Mouse (Mus musculus) heart, embryonic 12.5 days (tissue): ENCODE results near the gene Tubb3. TPM values are rescaled to one million over a fixed set of nuclear protein-coding genes. Genes with fewer than 3 reads are reported as not detected.
"Not testable (repeated sequence)": the region's sequence is repeated elsewhere in the genome, so short reads cannot be mapped to it uniquely, and the experiment has no call there.

Source experiments
- ATAC-seq: fragments of 200-750 bp; cut with Nextera tagmentation; 2 replicates; pipeline ENCODE4 v1.8.0; 2017; ENCODE audit warnings: moderate TSS enrichment, moderate library complexity; ENCODE audit not compliant: insufficient number of reproducible peaks, low FRiP score
- H3K27ac ChIP-seq: fragments of 300-500 bp; sonication (generic); 2 replicates; pipeline ENCODE4 v1.5.1; 2016; ENCODE audit warnings: mild to moderate bottlenecking, moderate library complexity; ENCODE audit not compliant: poor library complexity, severe bottlenecking
- H3K27me3 ChIP-seq: fragments of 300-500 bp; sonication (generic); replicated peaks from 2 replicates; pipeline ENCODE4 v1.6.1; 2016; ENCODE audit warnings: mild to moderate bottlenecking, moderate library complexity
- H3K36me3 ChIP-seq: fragments of 300-500 bp; sonication (generic); 2 replicates; pipeline ENCODE4 v1.6.1; 2016; ENCODE audit warnings: mild to moderate bottlenecking, moderate library complexity
- H3K4me1 ChIP-seq: fragments of 300-500 bp; sonication (generic); replicated peaks from 2 replicates; pipeline ENCODE4 v1.6.1; 2016; ENCODE audit warnings: mild to moderate bottlenecking
- H3K4me2 ChIP-seq: fragments of 300-500 bp; sonication (generic); 2 replicates; pipeline ENCODE4 v1.6.1; 2016; ENCODE audit warnings: mild to moderate bottlenecking, moderate library complexity
- H3K4me3 ChIP-seq: fragments of 300-500 bp; sonication (generic); 2 replicates; pipeline ENCODE4 v1.5.1; 2016; ENCODE audit warnings: mild to moderate bottlenecking
- H3K9ac ChIP-seq: fragments of 300-500 bp; sonication (generic); 2 replicates; pipeline ENCODE4 v1.6.1; 2016; ENCODE audit warnings: mild to moderate bottlenecking, moderate library complexity
- H3K9me3 ChIP-seq: fragments of 300-500 bp; sonication (generic); replicated peaks from 2 replicates; pipeline ENCODE4 v1.6.1; 2016; ENCODE audit warnings: mild to moderate bottlenecking, moderate library complexity
- WGBS: fragments of 180-500 bp; shearing (Covaris S2); methylation state at CpG from one replicate; pipeline ENCODE4 v1.1.7; 2016; 5-methylcytosine and 5-hydroxymethylcytosine counted together
- polyA plus RNA-seq: library from polyadenylated mRNA; unstranded; fragments of >200 nt; fragmentation: Nextera tagmentation; extraction: Ambion mirVana; gene quantifications from 2 replicates; pipeline ENCODE4 v1.2.1, GENCODE M21; 2016

Tubb3 gene
- polyA plus RNA-seq, 1 experiment from 2014 or later, result 9.1 TPM

GRCm38 (mm10) chr8:123422781-123423159 is 11.5 kb downstream of the Tubb3 start:
- H3K36me3 ChIP-seq, result no peaks in the 10 kb centered on the region
- H3K4me3 ChIP-seq, result no peak overlapping the region
- peaks cover 15% of the 10 kb centered on the region for H3K9me3 ChIP-seq
- peaks cover 4% of the 10 kb centered on the region; the same call in 1 of the 2 replicates for H3K4me1 ChIP-seq
- no peak for ATAC-seq
- no peak overlapping the region for H3K27ac ChIP-seq
- H3K9ac ChIP-seq, result no peak overlapping the region
- H3K4me2 ChIP-seq, result peak overlapping the region; percentile 66; the same call in 1 of the 2 replicates
- 9% methylated on average over 3 of the region's 3 CpGs for WGBS
- peaks cover 16% of the 10 kb centered on the region for H3K27me3 ChIP-seq

GRCm38 (mm10) chr8:123423441-123423840 is 12.2 kb downstream of the Tubb3 start, which contains the start of gene Def8:
TSS of gene Def8 (plus strand) at chr8:123423527.
- H3K9ac ChIP-seq, result peak within 1 kb of the TSS; percentile 49; the same call in 1 of the 2 replicates
- ATAC-seq, result no peak

GRCm38 (mm10) chr8:123426511-123427509 is 15.6 kb downstream of the Tubb3 start:
- peaks cover 4% of the 10 kb centered on the region; the same call in 1 of the 2 replicates for H3K4me1 ChIP-seq
- H3K9ac ChIP-seq, result no peak overlapping the region
- peaks cover 50% of the 10 kb centered on the region for H3K9me3 ChIP-seq
- H3K4me2 ChIP-seq, result no peak overlapping the region
- H3K36me3 ChIP-seq, result no peaks in the 10 kb centered on the region
- ATAC-seq, result no peak
- H3K27me3 ChIP-seq, result no peaks in the 10 kb centered on the region
- 93% methylated on average over 27 of the region's 27 CpGs for WGBS
- no peak overlapping the region for H3K4me3 ChIP-seq
- H3K27ac ChIP-seq, result no peak overlapping the region

More at GRCm38 (mm10) chr8:123423441-123423840, 12.2 kb downstream of the Tubb3 start, which contains the start of gene Def8:
- H3K4me3 ChIP-seq, result peak within 1 kb of the TSS; percentile 37
- no peak within 1 kb of the TSS for H3K27ac ChIP-seq
- H3K36me3 ChIP-seq, result no peaks in the 10 kb centered on the region
- H3K9me3 ChIP-seq, result peaks cover 22% of the 10 kb centered on the region
- 71% methylated on average over 7 of the region's 7 CpGs for WGBS
- H3K27me3 ChIP-seq, result peaks cover 16% of the 10 kb centered on the region
- H3K4me2 ChIP-seq, result peak within 1 kb of the TSS; percentile 66
- peaks cover 4% of the 10 kb centered on the region; the same call in 1 of the 2 replicates for H3K4me1 ChIP-seq

- no peak overlapping the region for H3K9ac ChIP-seq
- no peaks in the 10 kb centered on the region for H3K36me3 ChIP-seq
- H3K27me3 ChIP-seq, result no peaks in the 10 kb centered on the region
- ATAC-seq, result no peak
- H3K27ac ChIP-seq, result no peak overlapping the region
- WGBS, result 93% methylated on average over 24 of the region's 24 CpGs
- no peak overlapping the region for H3K4me3 ChIP-seq
- H3K9me3 ChIP-seq, result peaks cover 59% of the 10 kb centered on the region
- H3K4me2 ChIP-seq, result no peak overlapping the region
- H3K4me1 ChIP-seq, result no peaks in the 10 kb centered on the region
Measured at GRCm38 (mm10) chr8:123427639-123428275, 16.5 kb downstream of the Tubb3 start.

GRCm38 (mm10) chr8:123428343-123428893 is 17.2 kb downstream of the Tubb3 start:
- Histone ChIP-seq H3K9ac (no peak overlapping the region), H3K36me3 (no peaks in the 10 kb centered on the region), H3K27ac (no peak overlapping the region), H3K4me2 (no peak overlapping the region), H3K9me3 (peaks cover 66% of the 10 kb centered on the region), H3K4me3 (no peak overlapping the region), H3K27me3 (no peaks in the 10 kb centered on the region), H3K4me1 (no peaks in the 10 kb centered on the region)
- ATAC-seq, result no peak
- WGBS, result 95% methylated on average over 29 of the region's 29 CpGs

GRCm38 (mm10) chr8:123428939-123429721 is 17.9 kb downstream of the Tubb3 start:
- peaks cover 69% of the 10 kb centered on the region for H3K9me3 ChIP-seq
- no peak for ATAC-seq
- H3K27ac ChIP-seq, result no peak overlapping the region
- H3K9ac ChIP-seq, result no peak overlapping the region
- no peaks in the 10 kb centered on the region for H3K4me1 ChIP-seq
- H3K4me2 ChIP-seq, result no peak overlapping the region
- H3K4me3 ChIP-seq, result no peak overlapping the region
- H3K36me3 ChIP-seq, result no peaks in the 10 kb centered on the region
- no peaks in the 10 kb centered on the region for H3K27me3 ChIP-seq
- WGBS, result 93% methylated on average over 23 of the region's 23 CpGs

GRCm38 (mm10) chr8:123429722-123430013 is 18.4 kb downstream of the Tubb3 start:
- peaks cover 69% of the 10 kb centered on the region for H3K9me3 ChIP-seq
- not testable (repeated sequence) for ATAC-seq, H3K4me3 ChIP-seq, H3K27me3 ChIP-seq, H3K27ac ChIP-seq, H3K9ac ChIP-seq, H3K36me3 ChIP-seq, H3K4me2 ChIP-seq, H3K4me1 ChIP-seq
- 91% methylated on average over 15 of the region's 15 CpGs for WGBS

- ATAC-seq, H3K27ac ChIP-seq, H3K9ac ChIP-seq, H3K4me3 ChIP-seq, H3K4me2 ChIP-seq, H3K4me1 ChIP-seq, H3K27me3 ChIP-seq, H3K36me3 ChIP-seq: not testable (repeated sequence)
- peaks cover 69% of the 10 kb centered on the region for H3K9me3 ChIP-seq
- WGBS, result 84% methylated on average over 8 of the region's 8 CpGs
Measured at GRCm38 (mm10) chr8:123430936-123431335, 19.7 kb downstream of the Tubb3 start.

GRCm38 (mm10) chr8:123431616-123432365 is 20.6 kb downstream of the Tubb3 start:
- Histone ChIP-seq H3K27me3 (no peaks in the 10 kb centered on the region), H3K4me1 (no peaks in the 10 kb centered on the region), H3K9me3 (peaks cover 64% of the 10 kb centered on the region), H3K36me3 (no peaks in the 10 kb centered on the region), H3K9ac (no peak overlapping the region), H3K4me3 (no peak overlapping the region), H3K4me2 (no peak overlapping the region), H3K27ac (no peak overlapping the region)
- no peak for ATAC-seq
- 92% methylated on average over 25 of the region's 25 CpGs for WGBS

GRCm38 (mm10) chr8:123432381-123432780 is 21.2 kb downstream of the Tubb3 start:
- H3K27me3 ChIP-seq, result no peaks in the 10 kb centered on the region
- no peak overlapping the region for H3K4me2 ChIP-seq
- H3K9ac ChIP-seq, result no peak overlapping the region
- 92% methylated on average over 16 of the region's 16 CpGs for WGBS
- no peak overlapping the region for H3K4me3 ChIP-seq
- ATAC-seq, result no peak
- H3K27ac ChIP-seq, result no peak overlapping the region
- H3K36me3 ChIP-seq, result no peaks in the 10 kb centered on the region
- H3K4me1 ChIP-seq, result no peaks in the 10 kb centered on the region
- peaks cover 63% of the 10 kb centered on the region for H3K9me3 ChIP-seq
